Comparison of ENCODE assay signal across 9 mouse cellular contexts in the genomic region with DNA sequence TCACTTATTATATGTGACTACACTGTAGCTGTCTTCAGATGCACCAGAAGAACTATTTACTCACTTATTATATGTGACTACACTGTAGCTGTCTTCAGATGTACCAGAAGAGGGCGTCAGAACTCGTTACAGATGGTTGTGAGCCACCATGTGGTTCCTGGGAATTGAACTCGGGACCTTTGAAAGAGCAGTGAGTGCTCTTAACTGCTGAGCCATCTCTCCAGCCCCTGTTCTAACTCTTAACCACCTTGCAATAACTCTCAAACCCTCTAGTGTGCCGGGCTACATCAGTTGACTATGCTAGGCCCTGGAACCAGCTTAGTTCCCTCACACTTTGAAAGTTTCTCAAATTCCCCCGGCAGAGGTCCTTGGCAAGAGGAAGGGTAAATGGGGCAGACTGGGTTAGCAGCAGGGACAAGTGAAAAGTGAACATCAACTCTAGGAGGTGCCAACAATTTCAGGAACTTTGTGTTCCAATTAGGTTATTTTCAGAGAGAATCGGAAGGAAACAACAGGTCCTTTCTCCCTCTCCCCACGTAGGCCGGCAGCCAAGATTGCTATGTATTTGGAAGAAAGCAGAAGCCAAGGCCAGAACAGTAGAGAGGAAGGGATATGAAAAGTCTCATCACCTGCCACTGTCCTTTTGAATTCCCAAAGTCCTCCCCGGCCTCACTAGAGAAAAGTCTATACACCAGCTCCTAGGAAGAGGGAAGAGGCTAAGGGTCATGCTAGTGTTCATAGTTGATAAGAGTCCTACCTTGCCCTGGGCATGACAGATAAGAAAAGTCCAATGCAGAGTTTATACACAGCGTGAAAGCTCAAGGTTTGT. TPM values are rescaled to one million over a fixed set of nuclear protein-coding genes. Genes with fewer than 3 reads are reported as not detected.
DNase-seq lines count a peak whose midpoint lies in the region; ATAC-seq and TF ChIP-seq lines count a peak whose summit lies in the region.
"Had no signal": no experiment of that assay in that cellular context is flagged by ENCODE, and none has a peak within 500 bp of the region (broad histone marks: within the 10 kb centered on the region; RNA-seq: fewer than 3 reads in every experiment).

No protein-coding gene starts in this region.

- intact Hi-C loops in left cerebral cortex, adult 2 months (cut with DNase I): no loop called here

- peak; percentile 3 for TF ChIP-seq CTCF in left cerebral cortex, adult 2 months (IDR thresholded peaks at IDR 0.05)

- peaks cover 75% of the 10 kb centered on the region for H3K79me2 ChIP-seq in myocyte (ENCODE audit: control insufficient read depth, insufficient read depth)

- peak; percentile 51 for DNase-seq in adrenal gland, postnatal 14 days
- no peak for DNase-seq in adrenal gland, adult 2 months
- no peak for DNase-seq in left cerebral cortex, adult 2 months (ENCODE audit: extremely low spot score in 1 of 2, low spot score in 2 of 2)
- DNase-seq in left cerebral cortex, adult 8-10 months (ENCODE audit: low spot score in 2 of 2): no peak
- DNase-seq in frontal cortex, adult 2 months (ENCODE audit: extremely low spot score in 1 of 2, low spot score in 1 of 2): no peak
- DNase-seq in frontal cortex, postnatal 25 days (ENCODE audit: low spot score in 2 of 2): no peak
- DNase-seq: layer of hippocampus, adult 9-11 months had no signal

- H3K4me2 ChIP-seq in myocyte (ENCODE audit: low read depth): peak overlapping the region; percentile 80

- peak; percentile 67 for ATAC-seq in erythroid progenitor cell, adult 5-6 weeks (replicated peaks; ENCODE audit: low FRiP score, poor library complexity, severe bottlenecking)

- no peak overlapping the region for H3ac ChIP-seq in myocyte (ENCODE audit: control insufficient read depth, insufficient read length)

- no peaks in the 10 kb centered on the region for H3K27me3 ChIP-seq in myocyte (ENCODE audit: control insufficient read depth, insufficient read depth, insufficient read length)

- H3K36me3 ChIP-seq in myocyte (ENCODE audit: control insufficient read depth, insufficient read depth): peaks cover 28% of the 10 kb centered on the region

- TF ChIP-seq POLR2A in myocyte (IDR thresholded peaks at IDR 0.05; ENCODE audit: insufficient read length, low read depth): no peak

- H3K4me3 ChIP-seq in left cerebral cortex, adult 2 months: no peak overlapping the region
- H3K4me3 ChIP-seq in myocyte: peak overlapping the region; percentile 93

- no peak overlapping the region for H3K27ac ChIP-seq in left cerebral cortex, adult 2 months

TF ChIP-seq in myocyte, 11 proteins besides CTCF, POLR2A, EP300 and RAD21:
- TF ChIP-seq USF1 (IDR thresholded peaks at IDR 0.05; ENCODE audit: low read depth) (no peak), MYOG (IDR thresholded peaks at IDR 0.05; ENCODE audit: control insufficient read depth in 1 of 3, insufficient read depth in 1 of 3, insufficient read length in 2 of 3, low read depth in 2 of 3) (no peak), TCF3 (IDR thresholded peaks at IDR 0.05; ENCODE audit: insufficient read length, low read depth) (no peak), TCF12 (IDR thresholded peaks at IDR 0.05; ENCODE audit: insufficient read depth, poor library complexity, severe bottlenecking) (no peak), MAX (IDR thresholded peaks at IDR 0.05; ENCODE audit: low read depth) (no peak), MYOD1 (IDR thresholded peaks at IDR 0.05; ENCODE audit: control insufficient read depth in 1 of 3, insufficient read length in 2 of 3, low read depth in 2 of 3) (no peak), CEBPB (IDR thresholded peaks at IDR 0.05; ENCODE audit: insufficient read depth, poor library complexity, severe bottlenecking) (no peak), E2F4 (IDR thresholded peaks at IDR 0.05; ENCODE audit: insufficient read depth) (no peak), REST (IDR thresholded peaks at IDR 0.05; ENCODE audit: insufficient read depth, insufficient read length) (no peak), POLR2AphosphoS2 (IDR thresholded peaks at IDR 0.05; ENCODE audit: insufficient read length, low read depth) (no peak)
TF ChIP-seq in myocyte: peak in this region for 0.

RNA-seq across cellular contexts. Expression of gene Slc3a2, which starts 8.3 kb away (rescaled TPM):
- total RNA-seq in adrenal gland, postnatal 14 days (2021): 178 and 199 TPM in 2 replicates
- 100 to 1,000 TPM; 202 to 548 TPM for total RNA-seq in adrenal gland, adult 2 months (2021)
- 162 and 192 TPM in 2 replicates for polyA plus RNA-seq in adrenal gland, adult 2 months (2012; rRNA removed)
- 100 to 1,000 TPM; 144 to 154 TPM for total RNA-seq in left cerebral cortex, adult 2 months (2021)
- 100 to 1,000 TPM; 147 to 155 (median 150) TPM for total RNA-seq in left cerebral cortex, adult 8-10 months (2022)
- 198 and 206 TPM in 2 replicates for total RNA-seq in erythroid progenitor cell, adult 5-6 weeks (2015; ENCODE audit: low replicate concordance)
- total RNA-seq in erythroid progenitor cell, adult 5-6 weeks (2017; ENCODE audit: low replicate concordance): 242 and 266 TPM in 2 replicates
- 806 TPM for polyA plus RNA-seq in myocyte (2012; fragmentation: generic; extraction: Trizol)
- polyA plus RNA-seq in frontal cortex, adult 2 months (2012; rRNA removed): 183 and 188 TPM in 2 replicates

RNA-seq across cellular contexts. Expression of gene Wdr74, which starts 20.8 kb away (rescaled TPM):
- 50.8 and 68.2 TPM in 2 replicates for total RNA-seq in adrenal gland, postnatal 14 days (2021)
- 10 to 100 TPM; 54.3 to 77.1 TPM for total RNA-seq in adrenal gland, adult 2 months (2021)
- polyA plus RNA-seq in adrenal gland, adult 2 months (2012; rRNA removed): 23.4 and 24.0 TPM in 2 replicates
- 10 to 100 TPM; 48.5 to 53.1 TPM for total RNA-seq in left cerebral cortex, adult 2 months (2021)
- 10 to 100 TPM; 43.0 to 47.5 (median 45.1) TPM for total RNA-seq in left cerebral cortex, adult 8-10 months (2022)
- total RNA-seq in erythroid progenitor cell, adult 5-6 weeks (2015; ENCODE audit: low replicate concordance): 22.0 and 28.9 TPM in 2 replicates
- total RNA-seq in erythroid progenitor cell, adult 5-6 weeks (2017; ENCODE audit: low replicate concordance): 10.7 and 15.0 TPM in 2 replicates
- 109 TPM for polyA plus RNA-seq in myocyte (2012; fragmentation: generic; extraction: Trizol)
- polyA plus RNA-seq in frontal cortex, adult 2 months (2012; rRNA removed): 48.9 and 49.2 TPM in 2 replicates

RNA-seq across cellular contexts. Expression of gene 1700092M07Rik, which starts 25.7 kb away (rescaled TPM):
- 2.3 and 2.4 TPM in 2 replicates for total RNA-seq in adrenal gland, postnatal 14 days (2021)
- under 1 TPM; 0.79 to 0.84 TPM for total RNA-seq in adrenal gland, adult 2 months (2021)
- not detected in 2 replicates for polyA plus RNA-seq in adrenal gland, adult 2 months (2012; rRNA removed)
- 1 to 10 TPM; 1.4 to 1.8 TPM for total RNA-seq in left cerebral cortex, adult 2 months (2021)
- 1 to 10 TPM in 2 of 4 experiments, not detected in 2; 1.4 to 2.0 TPM for total RNA-seq in left cerebral cortex, adult 8-10 months (2022)
- not detected in 2 replicates for total RNA-seq in erythroid progenitor cell, adult 5-6 weeks (2015; ENCODE audit: low replicate concordance)
- not detected in 2 replicates for total RNA-seq in erythroid progenitor cell, adult 5-6 weeks (2017; ENCODE audit: low replicate concordance)
- 0.94 TPM for polyA plus RNA-seq in myocyte (2012; fragmentation: generic; extraction: Trizol)
- polyA plus RNA-seq in frontal cortex, adult 2 months (2012; rRNA removed): 0.34 and 0.92 TPM in 2 replicates

RNA-seq across cellular contexts. Expression of gene Stx5a, which starts 26.3 kb away (rescaled TPM):
- 77.9 and 90.8 TPM in 2 replicates for total RNA-seq in adrenal gland, postnatal 14 days (2021)
- 10 to 100 TPM; 80.4 to 95.4 TPM for total RNA-seq in adrenal gland, adult 2 months (2021)
- 67.1 and 73.5 TPM in 2 replicates for polyA plus RNA-seq in adrenal gland, adult 2 months (2012; rRNA removed)
- total RNA-seq in left cerebral cortex, adult 2 months (2021): 10 to 100 TPM; 71.2 to 77.9 TPM
- 10 to 100 TPM; 59.6 to 66.4 (median 65.6) TPM for total RNA-seq in left cerebral cortex, adult 8-10 months (2022)
- total RNA-seq in erythroid progenitor cell, adult 5-6 weeks (2015; ENCODE audit: low replicate concordance): 67.0 and 97.7 TPM in 2 replicates
- 119 and 128 TPM in 2 replicates for total RNA-seq in erythroid progenitor cell, adult 5-6 weeks (2017; ENCODE audit: low replicate concordance)
- polyA plus RNA-seq in myocyte (2012; fragmentation: generic; extraction: Trizol): 49.5 TPM
- polyA plus RNA-seq in frontal cortex, adult 2 months (2012; rRNA removed): 111 and 130 TPM in 2 replicates

RNA-seq across cellular contexts. Expression of gene Nxf1, which starts 42.0 kb away (rescaled TPM):
- 110 and 120 TPM in 2 replicates for total RNA-seq in adrenal gland, postnatal 14 days (2021)
- total RNA-seq in adrenal gland, adult 2 months (2021): 100 to 1,000 TPM; 102 to 165 TPM
- 43.4 and 48.0 TPM in 2 replicates for polyA plus RNA-seq in adrenal gland, adult 2 months (2012; rRNA removed)
- 10 to 100 TPM; 90.2 to 98.8 TPM for total RNA-seq in left cerebral cortex, adult 2 months (2021)
- 10 to 100 TPM; 77.1 to 88.0 (median 80.2) TPM for total RNA-seq in left cerebral cortex, adult 8-10 months (2022)
- total RNA-seq in erythroid progenitor cell, adult 5-6 weeks (2015; ENCODE audit: low replicate concordance): 462 and 487 TPM in 2 replicates
- total RNA-seq in erythroid progenitor cell, adult 5-6 weeks (2017; ENCODE audit: low replicate concordance): 79.9 and 80.3 TPM in 2 replicates
- polyA plus RNA-seq in myocyte (2012; fragmentation: generic; extraction: Trizol): 64.3 TPM
- 128 and 139 TPM in 2 replicates for polyA plus RNA-seq in frontal cortex, adult 2 months (2012; rRNA removed)
